Mouse (Mus musculus) cortical plate, adult 2 months (tissue): ENCODE measurements around the gene Acp7. TPM values are rescaled to one million over a fixed set of nuclear protein-coding genes. Genes with fewer than 3 reads are reported as not detected.

ENCODE experiments used
- H3K27ac ChIP-seq: fragments of 200-500 bp; 2 replicates; pipeline ENCODE4 v1.5.1; 2012; ENCODE audit warnings: low read length, control low read depth, inconsistent platforms; ENCODE audit not compliant: insufficient read depth
- H3K4me1 ChIP-seq: fragments of 200-500 bp; 2 replicates; pipeline ENCODE4 v1.6.1; 2011; ENCODE audit warnings: low read length; ENCODE audit not compliant: control insufficient read depth, insufficient read depth
- H3K4me3 ChIP-seq: fragments of 200-500 bp; 2 replicates; pipeline ENCODE4 v1.5.1; 2011; ENCODE audit warnings: mild to moderate bottlenecking, low read length, control low read depth; ENCODE audit not compliant: insufficient read depth
- CTCF ChIP-seq: fragments of 200-500 bp; IDR thresholded peaks from 2 replicates; pipeline ENCODE4 v1.5.1; 2011; ENCODE audit warnings: mild to moderate bottlenecking, control low read depth, low read length; ENCODE audit not compliant: insufficient read depth; ENCODE audit errors: extremely low read depth
- POLR2A ChIP-seq: fragments of 200-500 bp; IDR thresholded peaks from 2 replicates; pipeline ENCODE4 v1.6.1; 2011; ENCODE audit warnings: mild to moderate bottlenecking, low read length, control low read depth; ENCODE audit not compliant: insufficient read depth; ENCODE audit errors: extremely low read depth
- polyA plus RNA-seq: library from polyadenylated mRNA; depleted of rRNA; stranded (reverse); fragments of >200 nt; gene quantifications from 2 replicates; pipeline ENCODE4 v1.2.3, GENCODE M21; 2012

The Acp7 gene
- polyA plus RNA-seq, 1 experiment, result 1.3 TPM

GRCm38 (mm10) chr7:28578543-28579053 lies 52.5 kb downstream of the Acp7 start:
- no peak overlapping the region for H3K4me3 ChIP-seq
- TF ChIP-seq CTCF (no peak), POLR2A (no peak)

GRCm38 (mm10) chr7:28577826-28578542 lies 53.1 kb downstream of the Acp7 start:
- Histone ChIP-seq H3K27ac (no peak overlapping the region), H3K4me3 (no peak overlapping the region), H3K4me1 (peaks cover 3% of the 10 kb centered on the region; the same call in 1 of the 2 replicates)
- TF ChIP-seq CTCF (no peak), POLR2A (no peak)

More at GRCm38 (mm10) chr7:28578543-28579053, 52.5 kb downstream of the Acp7 start:
- Histone ChIP-seq H3K4me1 (peaks cover 3% of the 10 kb centered on the region; the same call in 1 of the 2 replicates), H3K27ac (no peak overlapping the region)

GRCm38 (mm10) chr7:28576271-28576914 lies 54.7 kb downstream of the Acp7 start:
- Histone ChIP-seq H3K4me3 (no peak overlapping the region), H3K27ac (no peak overlapping the region), H3K4me1 (peaks cover 3% of the 10 kb centered on the region; the same call in 1 of the 2 replicates)
- TF ChIP-seq CTCF (no peak), POLR2A (no peak)

- Histone ChIP-seq H3K27ac (no peak overlapping the region), H3K4me1 (peaks cover 5% of the 10 kb centered on the region; the same call in 1 of the 2 replicates), H3K4me3 (no peak overlapping the region)
- TF ChIP-seq CTCF, result no peak
- no peak for TF ChIP-seq POLR2A
Observed at GRCm38 (mm10) chr7:28575597-28575996, 55.5 kb downstream of the Acp7 start.

- H3K4me1 ChIP-seq, result peaks cover 5% of the 10 kb centered on the region; the same call in 1 of the 2 replicates
Observed at GRCm38 (mm10) chr7:28573236-28573635, 57.9 kb downstream of the Acp7 start.

GRCm38 (mm10) chr7:28572689-28573088 lies 58.4 kb downstream of the Acp7 start:
- Histone ChIP-seq H3K4me3 (no peak overlapping the region), H3K4me1 (peaks cover 5% of the 10 kb centered on the region; the same call in 1 of the 2 replicates), H3K27ac (no peak overlapping the region)
- TF ChIP-seq POLR2A, result no peak
- no peak for TF ChIP-seq CTCF

More at GRCm38 (mm10) chr7:28573236-28573635, 57.9 kb downstream of the Acp7 start:
- Histone ChIP-seq H3K27ac (no peak overlapping the region), H3K4me3 (no peak overlapping the region)
- TF ChIP-seq POLR2A, result no peak
- TF ChIP-seq CTCF, result no peak

- Histone ChIP-seq H3K27ac (no peak overlapping the region), H3K4me3 (no peak overlapping the region), H3K4me1 (peaks cover 2% of the 10 kb centered on the region; the same call in 1 of the 2 replicates)
- TF ChIP-seq POLR2A, result no peak
- no peak for TF ChIP-seq CTCF
Observed at GRCm38 (mm10) chr7:28570982-28571682, 60.0 kb downstream of the Acp7 start.

- H3K4me1 ChIP-seq, result peaks cover 2% of the 10 kb centered on the region; the same call in 1 of the 2 replicates
- H3K27ac ChIP-seq, result no peak overlapping the region
- no peak overlapping the region for H3K4me3 ChIP-seq
- TF ChIP-seq CTCF (no peak), POLR2A (no peak)
Observed at GRCm38 (mm10) chr7:28570291-28570981, 60.7 kb downstream of the Acp7 start.

- Histone ChIP-seq H3K27ac (no peak overlapping the region), H3K4me3 (no peak overlapping the region), H3K4me1 (peaks cover 2% of the 10 kb centered on the region; the same call in 1 of the 2 replicates)
- TF ChIP-seq CTCF, result peak; percentile 70
- no peak for TF ChIP-seq POLR2A
Observed at GRCm38 (mm10) chr7:28568253-28568652, 62.9 kb downstream of the Acp7 start.
